Mouse (Mus musculus): ENCODE measurements around the gene Klhl20.

- TF ChIP-seq TCF12 (IDR thresholded peaks at IDR 0.05; ENCODE audit: insufficient read depth, poor library complexity, severe bottlenecking) (no peak), MYOD1 (IDR thresholded peaks at IDR 0.05; ENCODE audit: control insufficient read depth in 1 of 3, insufficient read length in 2 of 3, low read depth in 2 of 3) (no peak), POLR2A (IDR thresholded peaks at IDR 0.05; ENCODE audit: insufficient read length, low read depth) (peak; percentile 37), USF1 (IDR thresholded peaks at IDR 0.05; ENCODE audit: low read depth) (no peak), MAX (IDR thresholded peaks at IDR 0.05; ENCODE audit: low read depth) (no peak), E2F4 (IDR thresholded peaks at IDR 0.05; ENCODE audit: insufficient read depth) (no peak), POLR2AphosphoS2 (IDR thresholded peaks at IDR 0.05; ENCODE audit: insufficient read length, low read depth) (peak; percentile 78), MYOG (IDR thresholded peaks at IDR 0.05; ENCODE audit: control insufficient read depth in 1 of 3, insufficient read depth in 1 of 3, insufficient read length in 2 of 3, low read depth in 2 of 3) (no peak), REST (IDR thresholded peaks at IDR 0.05; ENCODE audit: insufficient read depth, insufficient read length) (no peak), CEBPB (IDR thresholded peaks at IDR 0.05; ENCODE audit: insufficient read depth, poor library complexity, severe bottlenecking) (no peak), SRF (IDR thresholded peaks at IDR 0.05; ENCODE audit: control insufficient read depth, insufficient read length, low read depth) (no peak), TCF3 (IDR thresholded peaks at IDR 0.05; ENCODE audit: insufficient read length, low read depth) (no peak)
Measured at GRCm38 (mm10) chr1:161039741-161040425, 91.4 kb downstream of the Klhl20 start.
